Mouse (Mus musculus) liver, postnatal 0 days (tissue): ENCODE results near the gene Gm10406. TPM values are rescaled to one million over a fixed set of nuclear protein-coding genes. Genes with fewer than 3 reads are reported as not detected.
"Not testable (repeated sequence)": the region's sequence is repeated elsewhere in the genome, so short reads cannot be mapped to it uniquely, and the experiment has no call there.

ENCODE experiments used
- ATAC-seq: fragments of 200-750 bp; cut with Nextera tagmentation; 2 replicates; pipeline ENCODE4 v1.8.0; 2017; ENCODE audit warnings: mild to moderate bottlenecking, moderate library complexity
- DNase-seq: peaks from one replicate; pipeline ENCODE4 v3.0.0-alpha.2; 2016
- H3K27ac ChIP-seq: fragments of 300-500 bp; sonication (generic); 2 replicates; pipeline ENCODE4 v1.5.1; 2014; ENCODE audit warnings: antibody characterized with exemption, moderate library complexity, mild to moderate bottlenecking, low read depth
- H3K27me3 ChIP-seq: fragments of 300-500 bp; sonication (generic); 2 replicates; pipeline ENCODE4 v1.6.1; 2014; ENCODE audit warnings: low read length, control low read depth, mixed read lengths; ENCODE audit not compliant: insufficient read depth
- H3K36me3 ChIP-seq: fragments of 300-500 bp; sonication (generic); replicated peaks from 2 replicates; pipeline ENCODE4 v1.6.1; 2014; ENCODE audit warnings: mild to moderate bottlenecking, control low read depth, low read length, moderate library complexity, mixed read lengths; ENCODE audit not compliant: insufficient read depth
- H3K4me1 ChIP-seq: fragments of 300-500 bp; sonication (generic); 2 replicates; pipeline ENCODE4 v1.6.1; 2014; ENCODE audit warnings: antibody characterized with exemption, mild to moderate bottlenecking, control low read depth; ENCODE audit not compliant: insufficient read depth
- H3K4me2 ChIP-seq: fragments of 300-500 bp; sonication (generic); 2 replicates; pipeline ENCODE4 v1.6.1; 2014; ENCODE audit warnings: low read depth, mild to moderate bottlenecking, low read length, moderate library complexity, mixed read lengths
- H3K4me3 ChIP-seq: fragments of 300-500 bp; sonication (generic); 2 replicates; pipeline ENCODE4 v1.5.1; 2014; ENCODE audit warnings: low read depth, low read length
- H3K9ac ChIP-seq: fragments of 300-500 bp; sonication (generic); replicated peaks from 2 replicates; pipeline ENCODE4 v1.6.1; 2014; ENCODE audit warnings: mild to moderate bottlenecking, moderate library complexity
- H3K9me3 ChIP-seq: fragments of 300-500 bp; sonication (generic); 2 replicates; pipeline ENCODE4 v1.6.1; 2016; ENCODE audit warnings: mild to moderate bottlenecking, control low read depth, low read length, mixed read lengths
- CTCF ChIP-seq: sonication (generic); IDR thresholded peaks from 2 replicates; pipeline ENCODE4 v1.5.1; 2016; ENCODE audit warnings: antibody characterized with exemption, low read depth
- WGBS: fragments of 180-500 bp; shearing (Covaris S2); extraction: QIAGEN DNeasy Blood & Tissue Kit; methylation state at CpG from one replicate; pipeline ENCODE4 v1.1.7; 2014; ENCODE audit not compliant: insufficient replicate concordance; 5-methylcytosine and 5-hydroxymethylcytosine counted together
- polyA plus RNA-seq: library from polyadenylated mRNA; unstranded; fragments of >200 nt; fragmentation: Nextera tagmentation; extraction: Ambion mirVana; gene quantifications from 2 replicates; pipeline ENCODE4 v1.2.1, GENCODE M21; 2015

The Gm10406 gene
- polyA plus RNA-seq: not detected in 2 replicates

DNA sequence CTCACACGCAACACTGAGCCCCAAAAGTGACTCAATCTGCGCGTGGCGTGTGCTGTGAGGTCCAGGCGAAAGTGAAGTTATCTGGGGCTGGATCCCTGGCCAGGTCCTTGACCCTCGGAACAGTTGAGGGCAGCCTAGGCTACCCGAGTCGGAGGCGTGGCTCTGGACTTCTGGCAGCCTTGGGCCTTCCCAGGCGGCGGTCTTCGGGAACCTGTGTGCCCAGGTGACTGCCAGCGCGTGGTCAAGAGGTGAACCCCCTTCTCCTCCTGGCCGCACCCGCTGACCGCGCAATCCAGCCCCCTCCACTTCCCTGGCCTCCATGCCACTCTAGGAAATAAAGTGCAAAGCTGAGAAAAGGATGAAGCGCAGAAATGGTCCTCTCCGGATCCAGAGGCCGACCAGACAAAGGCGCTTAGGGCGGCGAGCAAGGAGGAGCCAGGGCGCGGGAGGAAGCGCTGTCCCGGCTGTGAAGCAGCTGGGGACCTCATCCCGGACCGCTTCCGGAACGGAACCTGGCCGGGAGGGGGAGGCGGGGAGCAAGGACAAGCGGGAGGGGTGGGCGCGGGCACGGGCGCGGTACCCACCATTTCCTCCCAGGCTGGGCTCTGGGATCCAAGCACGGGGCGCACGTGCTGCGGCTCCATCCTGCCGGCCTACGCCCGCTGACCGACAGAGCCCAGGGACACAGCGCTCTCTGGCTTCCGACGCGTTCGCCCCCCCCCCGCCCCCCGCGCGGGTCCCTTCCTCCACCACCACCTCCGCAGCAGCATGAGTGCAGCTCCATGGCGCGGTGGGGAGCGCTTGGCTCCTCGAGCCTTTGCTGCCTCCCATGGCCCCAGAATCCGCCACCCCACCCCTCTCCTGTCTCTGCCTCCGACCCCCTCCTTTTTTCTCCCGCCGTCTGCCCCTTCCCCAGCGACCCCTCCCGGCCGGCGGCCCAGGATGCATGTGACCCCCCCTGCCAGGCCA, at the start of gene Gm10406:
TSS of gene Gm10406 (minus strand) at position 669 of the 969 bp plus-strand sequence.
- H3K9me3 ChIP-seq, ATAC-seq, H3K27ac ChIP-seq, H3K27me3 ChIP-seq, H3K9ac ChIP-seq, H3K36me3 ChIP-seq, H3K4me3 ChIP-seq, H3K4me1 ChIP-seq: not testable (repeated sequence)
- under 1% methylated on average over 39 of the region's 70 CpGs for WGBS
- H3K4me2 ChIP-seq: peak within 1 kb of the TSS; percentile 9; the same call in 1 of the 2 replicates
- peak; percentile 11 for DNase-seq

DNA sequence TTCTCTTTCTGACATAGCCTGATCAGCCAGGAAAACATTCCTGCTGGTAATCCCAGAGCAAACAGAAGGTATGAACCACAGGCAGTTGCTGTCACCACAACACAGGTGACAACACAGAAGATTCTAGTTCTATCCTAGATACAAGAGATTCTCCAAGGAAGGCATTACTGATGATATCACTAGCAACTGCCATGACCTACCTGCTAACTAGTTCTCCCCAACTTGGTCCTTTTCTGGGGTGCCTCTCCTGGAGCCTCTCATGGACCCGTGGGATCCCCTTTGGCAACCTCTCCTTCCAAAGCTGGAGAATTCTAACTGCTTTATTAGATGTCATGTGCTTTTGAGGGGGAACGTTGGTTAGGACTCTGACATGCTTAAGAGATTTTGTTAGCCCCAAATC, 17.6 kb upstream of the Gm10406 start, which contains the start of gene Gm3685:
TSS of gene Gm3685 (minus strand) at position 101 of the 400 bp plus-strand sequence.
- ATAC-seq, H3K27ac ChIP-seq, H3K9ac ChIP-seq, H3K9me3 ChIP-seq, H3K4me2 ChIP-seq, DNase-seq, H3K4me3 ChIP-seq, H3K36me3 ChIP-seq, H3K4me1 ChIP-seq, H3K27me3 ChIP-seq: not testable (repeated sequence)
- no CpG with 5 or more reads among the region's 2 CpGs for WGBS

- H3K4me3 ChIP-seq, H3K9me3 ChIP-seq, H3K4me1 ChIP-seq, H3K9ac ChIP-seq, H3K4me2 ChIP-seq, H3K27me3 ChIP-seq, DNase-seq, H3K27ac ChIP-seq, ATAC-seq, H3K36me3 ChIP-seq: not testable (repeated sequence)
- peak; percentile 21; the same call in 1 of the 2 replicates for TF ChIP-seq CTCF
- 9% methylated on average over 8 of the region's 9 CpGs for WGBS
These were observed 975 bp downstream of the Gm10406 start for GRCm38 (mm10) chr14:7026274-7026673.

- ATAC-seq, DNase-seq, H3K4me3 ChIP-seq, H3K27ac ChIP-seq, H3K27me3 ChIP-seq, H3K36me3 ChIP-seq, H3K4me1 ChIP-seq, H3K9ac ChIP-seq, H3K4me2 ChIP-seq, H3K9me3 ChIP-seq: not testable (repeated sequence)
- 46% methylated on average over 1 of the region's 2 CpGs for WGBS
These were observed 53.5 kb downstream of the Gm10406 start, which contains the start of gene Gm6356 for GRCm38 (mm10) chr14:6973718-6974117. Gm6356 (minus strand) TSS chr14:6973818.

Other genes with a start within 250 kb of the Gm10406 start
- not detected in 2 replicates for gene Gm3642, start 187.1 kb downstream of the Gm10406 start, polyA plus RNA-seq
- gene Gm3667, start 137.5 kb downstream of the Gm10406 start, polyA plus RNA-seq: not detected in 2 replicates
- gene Gm6356, start 53.6 kb downstream of the Gm10406 start, polyA plus RNA-seq: not detected in 2 replicates
- gene Gm3685, start 17.5 kb upstream of the Gm10406 start, polyA plus RNA-seq: not detected in 2 replicates
- not detected in 2 replicates for gene Gm3696, start 73.2 kb upstream of the Gm10406 start, polyA plus RNA-seq
- gene Gm6676, start 98.0 kb upstream of the Gm10406 start, polyA plus RNA-seq: not detected in 2 replicates
- 0.18 TPM in 1 of 2 replicates, not detected in the other for gene Gm3512, start 147.1 kb upstream of the Gm10406 start, polyA plus RNA-seq
- not detected in 2 replicates for gene Gm16434, start 167.1 kb upstream of the Gm10406 start, polyA plus RNA-seq
- gene Gm3727, start 237.3 kb upstream of the Gm10406 start, polyA plus RNA-seq: not detected in 2 replicates